Mouse (Mus musculus) liver, postnatal 0 days (tissue): ENCODE results near the gene Hist1h1e. TPM values are rescaled to one million over a fixed set of nuclear protein-coding genes. Genes with fewer than 3 reads are reported as not detected.

Experiments used
- ATAC-seq: fragments of 200-750 bp; cut with Nextera tagmentation; 2 replicates; pipeline ENCODE4 v1.8.0; 2017; ENCODE audit warnings: mild to moderate bottlenecking, moderate library complexity
- DNase-seq: peaks from one replicate; pipeline ENCODE4 v3.0.0-alpha.2; 2016
- H3K27ac ChIP-seq: fragments of 300-500 bp; sonication (generic); 2 replicates; pipeline ENCODE4 v1.5.1; 2014; ENCODE audit warnings: antibody characterized with exemption, moderate library complexity, mild to moderate bottlenecking, low read depth
- H3K27me3 ChIP-seq: fragments of 300-500 bp; sonication (generic); 2 replicates; pipeline ENCODE4 v1.6.1; 2014; ENCODE audit warnings: low read length, control low read depth, mixed read lengths; ENCODE audit not compliant: insufficient read depth
- H3K36me3 ChIP-seq: fragments of 300-500 bp; sonication (generic); replicated peaks from 2 replicates; pipeline ENCODE4 v1.6.1; 2014; ENCODE audit warnings: mild to moderate bottlenecking, control low read depth, low read length, moderate library complexity, mixed read lengths; ENCODE audit not compliant: insufficient read depth
- H3K4me1 ChIP-seq: fragments of 300-500 bp; sonication (generic); 2 replicates; pipeline ENCODE4 v1.6.1; 2014; ENCODE audit warnings: antibody characterized with exemption, mild to moderate bottlenecking, control low read depth; ENCODE audit not compliant: insufficient read depth
- H3K4me2 ChIP-seq: fragments of 300-500 bp; sonication (generic); 2 replicates; pipeline ENCODE4 v1.6.1; 2014; ENCODE audit warnings: low read depth, mild to moderate bottlenecking, low read length, moderate library complexity, mixed read lengths
- H3K4me3 ChIP-seq: fragments of 300-500 bp; sonication (generic); 2 replicates; pipeline ENCODE4 v1.5.1; 2014; ENCODE audit warnings: low read depth, low read length
- H3K9ac ChIP-seq: fragments of 300-500 bp; sonication (generic); replicated peaks from 2 replicates; pipeline ENCODE4 v1.6.1; 2014; ENCODE audit warnings: mild to moderate bottlenecking, moderate library complexity
- H3K9me3 ChIP-seq: fragments of 300-500 bp; sonication (generic); 2 replicates; pipeline ENCODE4 v1.6.1; 2016; ENCODE audit warnings: mild to moderate bottlenecking, control low read depth, low read length, mixed read lengths
- CTCF ChIP-seq: sonication (generic); IDR thresholded peaks from 2 replicates; pipeline ENCODE4 v1.5.1; 2016; ENCODE audit warnings: antibody characterized with exemption, low read depth
- EP300 ChIP-seq: IDR thresholded peaks from 2 replicates; pipeline ENCODE4 v1.6.1; 2016; ENCODE audit warnings: antibody characterized with exemption, low read depth, mild to moderate bottlenecking
- WGBS: fragments of 180-500 bp; shearing (Covaris S2); extraction: QIAGEN DNeasy Blood & Tissue Kit; methylation state at CpG from one replicate; pipeline ENCODE4 v1.1.7; 2014; ENCODE audit not compliant: insufficient replicate concordance; 5-methylcytosine and 5-hydroxymethylcytosine counted together
- polyA plus RNA-seq: library from polyadenylated mRNA; unstranded; fragments of >200 nt; fragmentation: Nextera tagmentation; extraction: Ambion mirVana; gene quantifications from 2 replicates; pipeline ENCODE4 v1.2.1, GENCODE M21; 2015

Hist1h1e gene
- polyA plus RNA-seq, 1 experiment from 2014 or later: 16.0 TPM

GRCm38 (mm10) chr13:23620733-23621531 lies 1.4 kb downstream of the Hist1h1e start, which contains the start of gene Hist1h2be:
Hist1h2be (minus strand) TSS chr13:23621124.
- peaks cover 9% of the 10 kb centered on the region for H3K4me1 ChIP-seq
- H3K27me3 ChIP-seq: no peaks in the 10 kb centered on the region; the same call in 1 of the 2 replicates
- H3K9me3 ChIP-seq: no peaks in the 10 kb centered on the region
- DNase-seq: peak; percentile 74
- WGBS: under 1% methylated on average over 27 of the region's 27 CpGs
- peak within 1 kb of the TSS; percentile 99 for H3K9ac ChIP-seq
- H3K4me3 ChIP-seq: peak within 1 kb of the TSS; percentile 80
- peak; percentile 75 for ATAC-seq
- TF ChIP-seq EP300: no peak; the same call in 1 of the 2 replicates
- no peak for TF ChIP-seq CTCF
- H3K4me2 ChIP-seq: peak within 1 kb of the TSS; percentile 95
- H3K36me3 ChIP-seq: no peaks in the 10 kb centered on the region
- H3K27ac ChIP-seq: peak within 1 kb of the TSS; percentile 100

- Histone ChIP-seq H3K9ac (peak overlapping the region; percentile 99), H3K4me1 (peaks cover 9% of the 10 kb centered on the region), H3K4me3 (peak overlapping the region; percentile 80), H3K27me3 (no peaks in the 10 kb centered on the region; the same call in 1 of the 2 replicates), H3K36me3 (no peaks in the 10 kb centered on the region), H3K9me3 (no peaks in the 10 kb centered on the region), H3K27ac (peak overlapping the region; percentile 100), H3K4me2 (peak overlapping the region; percentile 95)
- no peak for ATAC-seq
- DNase-seq: no peak
- TF ChIP-seq CTCF (no peak), EP300 (no peak)
- 25% methylated on average over 12 of the region's 12 CpGs for WGBS
These were observed 2.2 kb downstream of the Hist1h1e start for GRCm38 (mm10) chr13:23620056-23620732.

GRCm38 (mm10) chr13:23611638-23612037 lies 10.7 kb downstream of the Hist1h1e start:
- H3K27ac ChIP-seq: no peak overlapping the region
- no peak for TF ChIP-seq CTCF
- TF ChIP-seq EP300: no peak
- no peak overlapping the region for H3K9ac ChIP-seq

GRCm38 (mm10) chr13:23610393-23610792 lies 12.0 kb downstream of the Hist1h1e start:
- Histone ChIP-seq H3K4me2 (no peak overlapping the region), H3K36me3 (no peaks in the 10 kb centered on the region), H3K4me3 (no peak overlapping the region), H3K27me3 (no peaks in the 10 kb centered on the region), H3K9ac (no peak overlapping the region), H3K4me1 (peaks cover 8% of the 10 kb centered on the region; the same call in 1 of the 2 replicates), H3K27ac (no peak overlapping the region), H3K9me3 (no peaks in the 10 kb centered on the region)
- DNase-seq (no peak), ATAC-seq (no peak)
- 59% methylated on average over 2 of the region's 2 CpGs for WGBS
- TF ChIP-seq CTCF (no peak), EP300 (no peak)

More at GRCm38 (mm10) chr13:23611638-23612037, 10.7 kb downstream of the Hist1h1e start:
- peaks cover 8% of the 10 kb centered on the region; the same call in 1 of the 2 replicates for H3K4me1 ChIP-seq
- H3K27me3 ChIP-seq: no peaks in the 10 kb centered on the region
- no peak for DNase-seq
- WGBS: 85% methylated on average over 3 of the region's 3 CpGs
- no peak for ATAC-seq
- H3K9me3 ChIP-seq: no peaks in the 10 kb centered on the region
- H3K4me3 ChIP-seq: no peak overlapping the region
- no peaks in the 10 kb centered on the region for H3K36me3 ChIP-seq
- H3K4me2 ChIP-seq: no peak overlapping the region

GRCm38 (mm10) chr13:23609844-23610243 lies 12.5 kb downstream of the Hist1h1e start:
- DNase-seq: no peak
- H3K4me1 ChIP-seq: peaks cover 8% of the 10 kb centered on the region; the same call in 1 of the 2 replicates
- H3K27ac ChIP-seq: peak overlapping the region; percentile 78
- no peak for ATAC-seq
- no peaks in the 10 kb centered on the region for H3K36me3 ChIP-seq
- H3K4me3 ChIP-seq: no peak overlapping the region
- H3K9ac ChIP-seq: 0 out of 2 replicates have a peak overlapping the region, but pooled peaks have one; percentile 9
- H3K4me2 ChIP-seq: peak overlapping the region; percentile 45; the same call in 1 of the 2 replicates
- H3K9me3 ChIP-seq: no peaks in the 10 kb centered on the region
- no peaks in the 10 kb centered on the region for H3K27me3 ChIP-seq
- peak; percentile 30 for TF ChIP-seq CTCF
- TF ChIP-seq EP300: no peak

GRCm38 (mm10) chr13:23609209-23609608 lies 13.1 kb downstream of the Hist1h1e start:
- 50% methylated on average over 4 of the region's 4 CpGs for WGBS
- TF ChIP-seq CTCF: no peak
- peak; percentile 70; the same call in 1 of the 2 replicates for TF ChIP-seq EP300
- ATAC-seq (peak; percentile 86), DNase-seq (no peak)
- peak overlapping the region; percentile 50; the same call in 1 of the 2 replicates for H3K9ac ChIP-seq
- H3K27me3 ChIP-seq: no peaks in the 10 kb centered on the region
- H3K4me3 ChIP-seq: no peak overlapping the region
- no peaks in the 10 kb centered on the region for H3K9me3 ChIP-seq
- H3K27ac ChIP-seq: peak overlapping the region; percentile 78
- peaks cover 8% of the 10 kb centered on the region; the same call in 1 of the 2 replicates for H3K4me1 ChIP-seq
- peak overlapping the region; percentile 45 for H3K4me2 ChIP-seq
- no peaks in the 10 kb centered on the region for H3K36me3 ChIP-seq
